Mouse (Mus musculus) gastrocnemius, postnatal 10 days (tissue): ENCODE measurements at regions not wholly inside any gene's neighbourhood (a gene's known extent, or its start where the extent isn't known, plus 50 kb on each side); places are given as distances from the start of the nearest gene placed in this dataset.

Experiments used
- DNase-seq: peaks from one replicate; pipeline ENCODE4 v3.0.0; 2021; ENCODE audit warnings: mixed read lengths

- DNase-seq, result no peak
Observed at GRCm38 (mm10) chr12:52622398-52622797, 76.8 kb upstream of the Akap6 start.

GRCm38 (mm10) chr12:52623416-52624108 is 75.6 kb upstream of the Akap6 start:
- no peak for DNase-seq

GRCm38 (mm10) chr12:52624871-52625270 is 74.3 kb upstream of the Akap6 start:
- DNase-seq, result no peak

GRCm38 (mm10) chr12:52628771-52629170 is 70.4 kb upstream of the Akap6 start:
- no peak for DNase-seq

GRCm38 (mm10) chr12:52635121-52635878 is 63.9 kb upstream of the Akap6 start:
- no peak for DNase-seq

GRCm38 (mm10) chr12:52636186-52636881 is 62.8 kb upstream of the Akap6 start:
- no peak for DNase-seq

GRCm38 (mm10) chr12:52636920-52637319 is 62.3 kb upstream of the Akap6 start:
- no peak for DNase-seq

- peak; percentile 37 for DNase-seq
Observed at GRCm38 (mm10) chr12:52637506-52638249, 61.5 kb upstream of the Akap6 start.

- DNase-seq, result no peak
Observed at GRCm38 (mm10) chr12:52638461-52638860, 60.7 kb upstream of the Akap6 start.

GRCm38 (mm10) chr12:52644059-52644458 is 55.1 kb upstream of the Akap6 start:
- no peak for DNase-seq
